Mouse (Mus musculus) liver, embryonic 11.5 days (tissue): Measurements from ENCODE around the gene G0s2. TPM values are rescaled to one million over a fixed set of nuclear protein-coding genes. Genes with fewer than 3 reads are reported as not detected.

Source experiments
- ATAC-seq: fragments of 200-750 bp; cut with Nextera tagmentation; replicated peaks from 2 replicates; pipeline ENCODE4 v1.8.0; 2017; ENCODE audit warnings: moderate number of reproducible peaks, mild to moderate bottlenecking, moderate TSS enrichment, moderate library complexity; ENCODE audit not compliant: low FRiP score
- DNase-seq: peaks from one replicate; pipeline ENCODE4 v3.0.0-alpha.2; 2017; ENCODE audit warnings: low spot score
- H3K27ac ChIP-seq: fragments of 300-500 bp; sonication (generic); 2 replicates; pipeline ENCODE4 v1.5.1; 2014; ENCODE audit warnings: mild to moderate bottlenecking, low read depth, low read length, control low read depth
- H3K27me3 ChIP-seq: fragments of 300-500 bp; sonication (generic); replicated peaks from 2 replicates; pipeline ENCODE4 v1.6.1; 2014; ENCODE audit warnings: low read length, mixed read lengths; ENCODE audit not compliant: control insufficient read depth, insufficient read depth
- H3K36me3 ChIP-seq: fragments of 300-500 bp; sonication (generic); 2 replicates; pipeline ENCODE4 v1.6.1; 2014; ENCODE audit warnings: mild to moderate bottlenecking, low read length, moderate library complexity, mixed read lengths; ENCODE audit not compliant: control insufficient read depth, insufficient read depth
- H3K4me1 ChIP-seq: fragments of 300-500 bp; sonication (generic); replicated peaks from 2 replicates; pipeline ENCODE4 v1.6.1; 2014; ENCODE audit warnings: low read length, mixed read lengths; ENCODE audit not compliant: control insufficient read depth, insufficient read depth
- H3K4me2 ChIP-seq: fragments of 300-500 bp; sonication (generic); 2 replicates; pipeline ENCODE4 v1.6.1; 2014; ENCODE audit warnings: mild to moderate bottlenecking, control low read depth, moderate library complexity
- H3K4me3 ChIP-seq: fragments of 300-500 bp; sonication (generic); 2 replicates; pipeline ENCODE4 v1.5.1; 2014; ENCODE audit warnings: low read depth, low read length, control low read depth
- H3K9ac ChIP-seq: fragments of 300-500 bp; sonication (generic); 2 replicates; pipeline ENCODE4 v1.6.1; 2014; ENCODE audit warnings: low read depth, low read length, control low read depth
- H3K9me3 ChIP-seq: fragments of 300-500 bp; sonication (generic); 2 replicates; pipeline ENCODE4 v1.6.1; 2016; ENCODE audit warnings: low read length, inconsistent platforms, mixed read lengths; ENCODE audit not compliant: control insufficient read depth
- WGBS: fragments of 180-500 bp; shearing (Covaris S2); extraction: QIAGEN DNeasy Blood & Tissue Kit; methylation state at CpG from one replicate; pipeline ENCODE4 v1.1.7; 2014; 5-methylcytosine and 5-hydroxymethylcytosine counted together
- polyA plus RNA-seq: library from polyadenylated mRNA; unstranded; fragments of >200 nt; fragmentation: Nextera tagmentation; extraction: Ambion mirVana; gene quantifications from 2 replicates; pipeline ENCODE4 v1.2.1, GENCODE M21; 2014

Gene G0s2
- polyA plus RNA-seq, 1 experiment from 2014 or later = 33.3 TPM

- Histone ChIP-seq H3K4me2 (no peak overlapping the region), H3K27me3 (no peaks in the 10 kb centered on the region), H3K27ac (no peak overlapping the region), H3K9ac (no peak overlapping the region), H3K36me3 (no peaks in the 10 kb centered on the region), H3K9me3 (no peaks in the 10 kb centered on the region), H3K4me1 (no peaks in the 10 kb centered on the region), H3K4me3 (no peak overlapping the region)
- DNase-seq = no peak
- ATAC-seq = no peak
- 44% methylated on average over 5 of the region's 5 CpGs for whole genome bisulfite sequencing
These were observed 20.4 kb downstream of the G0s2 start for GRCm38 (mm10) chr1:193252616-193253015.

GRCm38 (mm10) chr1:193251386-193251785 lies 21.6 kb downstream of the G0s2 start:
- ATAC-seq = no peak
- H3K9ac ChIP-seq = no peak overlapping the region
- DNase-seq = no peak
- no peak overlapping the region for H3K4me3 ChIP-seq
- H3K27ac ChIP-seq = no peak overlapping the region
- H3K9me3 ChIP-seq = no peaks in the 10 kb centered on the region
- 79% methylated on average over 7 of the region's 7 CpGs for WGBS
- H3K36me3 ChIP-seq = no peaks in the 10 kb centered on the region
- H3K27me3 ChIP-seq = no peaks in the 10 kb centered on the region
- H3K4me2 ChIP-seq = no peak overlapping the region
- H3K4me1 ChIP-seq = no peaks in the 10 kb centered on the region

GRCm38 (mm10) chr1:193250026-193250425 lies 23.0 kb downstream of the G0s2 start:
- H3K9me3 ChIP-seq = no peaks in the 10 kb centered on the region
- DNase-seq = no peak
- WGBS = 77% methylated on average over 2 of the region's 2 CpGs

GRCm38 (mm10) chr1:193244235-193244634 lies 28.8 kb downstream of the G0s2 start:
- Histone ChIP-seq H3K36me3 (no peaks in the 10 kb centered on the region), H3K4me2 (no peak overlapping the region), H3K27ac (no peak overlapping the region), H3K4me3 (no peak overlapping the region), H3K27me3 (no peaks in the 10 kb centered on the region), H3K9me3 (no peaks in the 10 kb centered on the region), H3K4me1 (no peaks in the 10 kb centered on the region), H3K9ac (no peak overlapping the region)
- no peak for ATAC-seq
- 81% methylated on average over 6 of the region's 6 CpGs for WGBS
- DNase-seq = no peak

More at GRCm38 (mm10) chr1:193250026-193250425, 23.0 kb downstream of the G0s2 start:
- no peak overlapping the region for H3K4me3 ChIP-seq
- H3K27ac ChIP-seq = no peak overlapping the region
- no peaks in the 10 kb centered on the region for H3K27me3 ChIP-seq
- H3K4me2 ChIP-seq = no peak overlapping the region
- no peak for ATAC-seq
- H3K36me3 ChIP-seq = no peaks in the 10 kb centered on the region
- no peaks in the 10 kb centered on the region for H3K4me1 ChIP-seq
- H3K9ac ChIP-seq = no peak overlapping the region

- ATAC-seq = no peak
- H3K4me3 ChIP-seq = no peak overlapping the region
- DNase-seq = no peak
- H3K4me1 ChIP-seq = no peaks in the 10 kb centered on the region
- 56% methylated on average over 10 of the region's 10 CpGs for WGBS
- H3K9me3 ChIP-seq = no peaks in the 10 kb centered on the region
- H3K4me2 ChIP-seq = no peak overlapping the region
- H3K27ac ChIP-seq = no peak overlapping the region
- no peaks in the 10 kb centered on the region for H3K36me3 ChIP-seq
- no peak overlapping the region for H3K9ac ChIP-seq
- H3K27me3 ChIP-seq = no peaks in the 10 kb centered on the region
These were observed 29.3 kb downstream of the G0s2 start for GRCm38 (mm10) chr1:193243571-193244193.

GRCm38 (mm10) chr1:193242863-193243262 lies 30.2 kb downstream of the G0s2 start:
- 56% methylated on average over 4 of the region's 4 CpGs for WGBS

GRCm38 (mm10) chr1:193242238-193242637 lies 30.8 kb downstream of the G0s2 start:
- no peaks in the 10 kb centered on the region for H3K9me3 ChIP-seq
- H3K36me3 ChIP-seq = no peaks in the 10 kb centered on the region
- H3K27ac ChIP-seq = no peak overlapping the region
- WGBS = 68% methylated on average over 8 of the region's 8 CpGs
- H3K4me1 ChIP-seq = no peaks in the 10 kb centered on the region
- no peaks in the 10 kb centered on the region for H3K27me3 ChIP-seq
- no peak overlapping the region for H3K9ac ChIP-seq
- no peak for ATAC-seq
- no peak for DNase-seq
- no peak overlapping the region for H3K4me3 ChIP-seq
- H3K4me2 ChIP-seq = no peak overlapping the region

More at GRCm38 (mm10) chr1:193242863-193243262, 30.2 kb downstream of the G0s2 start:
- H3K36me3 ChIP-seq = no peaks in the 10 kb centered on the region
- ATAC-seq = no peak
- no peak overlapping the region for H3K4me3 ChIP-seq
- no peak overlapping the region for H3K9ac ChIP-seq
- no peak for DNase-seq
- no peaks in the 10 kb centered on the region for H3K9me3 ChIP-seq
- H3K4me1 ChIP-seq = no peaks in the 10 kb centered on the region
- no peaks in the 10 kb centered on the region for H3K27me3 ChIP-seq
- no peak overlapping the region for H3K4me2 ChIP-seq
- no peak overlapping the region for H3K27ac ChIP-seq

GRCm38 (mm10) chr1:193241436-193241835 lies 31.6 kb downstream of the G0s2 start:
- H3K9ac ChIP-seq = no peak overlapping the region
- H3K36me3 ChIP-seq = no peaks in the 10 kb centered on the region
- 83% methylated on average over 4 of the region's 4 CpGs for WGBS
- no peaks in the 10 kb centered on the region for H3K9me3 ChIP-seq
- no peak overlapping the region for H3K27ac ChIP-seq
- no peak overlapping the region for H3K4me2 ChIP-seq
- DNase-seq (no peak), ATAC-seq (no peak)
- no peaks in the 10 kb centered on the region for H3K4me1 ChIP-seq
- no peaks in the 10 kb centered on the region for H3K27me3 ChIP-seq
- H3K4me3 ChIP-seq = no peak overlapping the region

GRCm38 (mm10) chr1:193238426-193238825 lies 34.6 kb downstream of the G0s2 start:
- ATAC-seq (no peak), DNase-seq (no peak)
- Histone ChIP-seq H3K9ac (no peak overlapping the region), H3K4me3 (no peak overlapping the region), H3K27ac (no peak overlapping the region), H3K4me1 (no peaks in the 10 kb centered on the region), H3K27me3 (no peaks in the 10 kb centered on the region), H3K9me3 (no peaks in the 10 kb centered on the region), H3K4me2 (no peak overlapping the region), H3K36me3 (no peaks in the 10 kb centered on the region)
- WGBS = 53% methylated on average over 4 of the region's 4 CpGs
